Mouse (Mus musculus) lung, postnatal 0 days (tissue): ENCODE data around the gene Prr11.

Experiments
- CTCF ChIP-seq: IDR thresholded peaks from 2 replicates; pipeline ENCODE4 v1.5.1; 2016; ENCODE audit warnings: antibody characterized with exemption, mild to moderate bottlenecking
- EP300 ChIP-seq: IDR thresholded peaks from 2 replicates; pipeline ENCODE4 v1.6.1; 2016; ENCODE audit warnings: antibody characterized with exemption, mild to moderate bottlenecking, control low read depth

DNA sequence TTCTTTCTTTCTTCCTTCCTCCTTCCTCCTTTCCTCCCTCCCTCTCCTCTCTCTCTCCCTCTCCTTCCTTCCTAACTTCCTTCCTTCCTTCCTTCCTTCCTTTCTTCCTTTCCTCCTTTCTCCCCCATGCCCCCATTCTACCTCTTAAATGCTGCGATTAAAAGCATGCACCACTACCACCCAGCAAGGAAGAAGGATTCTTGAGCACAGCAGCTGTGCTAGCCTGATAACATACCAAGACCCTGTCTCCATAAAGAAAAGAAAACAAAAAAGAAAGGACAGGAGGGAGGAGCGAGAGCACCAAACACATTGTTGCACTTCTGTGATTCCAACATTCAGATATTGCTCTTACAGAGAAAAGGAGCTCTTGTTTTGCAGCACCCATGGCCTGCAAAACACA is 21.4 kb downstream of the Prr11 start:
- TF ChIP-seq CTCF (no peak), EP300 (no peak)
